Mouse (Mus musculus) hindbrain, embryonic 13.5 days (tissue): Measurements from ENCODE around the gene Tmem258. TPM values are rescaled to one million over a fixed set of nuclear protein-coding genes. Genes with fewer than 3 reads are reported as not detected.

Experiments used
- ATAC-seq: fragments of 200-750 bp; cut with Nextera tagmentation; 2 replicates; pipeline ENCODE4 v1.8.0; 2017; ENCODE audit warnings: moderate TSS enrichment; ENCODE audit not compliant: low FRiP score
- H3K27ac ChIP-seq: fragments of 300-500 bp; sonication (generic); 2 replicates; pipeline ENCODE4 v1.5.1; 2015; ENCODE audit warnings: inconsistent platforms, mild to moderate bottlenecking, moderate library complexity
- H3K27me3 ChIP-seq: fragments of 300-500 bp; sonication (generic); 2 replicates; pipeline ENCODE4 v1.6.1; 2015; ENCODE audit warnings: mild to moderate bottlenecking, inconsistent platforms
- H3K36me3 ChIP-seq: fragments of 300-500 bp; sonication (generic); 2 replicates; pipeline ENCODE4 v1.6.1; 2015; ENCODE audit warnings: mild to moderate bottlenecking, inconsistent platforms
- H3K4me1 ChIP-seq: fragments of 300-500 bp; sonication (generic); replicated peaks from 2 replicates; pipeline ENCODE4 v1.6.1; 2015; ENCODE audit warnings: inconsistent platforms
- H3K4me2 ChIP-seq: fragments of 300-500 bp; sonication (generic); 2 replicates; pipeline ENCODE4 v1.6.1; 2015; ENCODE audit warnings: inconsistent platforms, mild to moderate bottlenecking, moderate library complexity
- H3K4me3 ChIP-seq: fragments of 300-500 bp; sonication (generic); 2 replicates; pipeline ENCODE4 v1.5.1; 2015; ENCODE audit warnings: mild to moderate bottlenecking, inconsistent platforms
- H3K9ac ChIP-seq: fragments of 300-500 bp; sonication (generic); 2 replicates; pipeline ENCODE4 v1.6.1; 2015; ENCODE audit warnings: mild to moderate bottlenecking, inconsistent platforms
- H3K9me3 ChIP-seq: fragments of 300-500 bp; sonication (generic); 2 replicates; pipeline ENCODE4 v1.6.1; 2016; ENCODE audit warnings: inconsistent platforms
- WGBS: fragments of 180-500 bp; shearing (Covaris S2); methylation state at CpG from one replicate; pipeline ENCODE4 v1.1.7; 2015; 5-methylcytosine and 5-hydroxymethylcytosine counted together
- polyA plus RNA-seq: library from polyadenylated mRNA; unstranded; fragments of >200 nt; fragmentation: Nextera tagmentation; extraction: Ambion mirVana; gene quantifications from 2 replicates; pipeline ENCODE4 v1.2.1, GENCODE M21; 2015

Gene Tmem258
- polyA plus RNA-seq, 1 experiment from 2014 or later: 403 TPM

GRCm38 (mm10) chr19:10189022-10189421 lies 14.8 kb upstream of the Tmem258 start:
- no peak overlapping the region for H3K9ac ChIP-seq
- H3K36me3 ChIP-seq: peaks cover 90% of the 10 kb centered on the region
- H3K27me3 ChIP-seq: no peaks in the 10 kb centered on the region
- peaks cover 56% of the 10 kb centered on the region for H3K4me1 ChIP-seq
- ATAC-seq: no peak
- no peak overlapping the region for H3K4me3 ChIP-seq
- H3K9me3 ChIP-seq: no peaks in the 10 kb centered on the region
- 87% methylated on average over 6 of the region's 6 CpGs for WGBS
- H3K27ac ChIP-seq: peak overlapping the region; percentile 20; the same call in 1 of the 2 replicates
- H3K4me2 ChIP-seq: no peak overlapping the region

DNA sequence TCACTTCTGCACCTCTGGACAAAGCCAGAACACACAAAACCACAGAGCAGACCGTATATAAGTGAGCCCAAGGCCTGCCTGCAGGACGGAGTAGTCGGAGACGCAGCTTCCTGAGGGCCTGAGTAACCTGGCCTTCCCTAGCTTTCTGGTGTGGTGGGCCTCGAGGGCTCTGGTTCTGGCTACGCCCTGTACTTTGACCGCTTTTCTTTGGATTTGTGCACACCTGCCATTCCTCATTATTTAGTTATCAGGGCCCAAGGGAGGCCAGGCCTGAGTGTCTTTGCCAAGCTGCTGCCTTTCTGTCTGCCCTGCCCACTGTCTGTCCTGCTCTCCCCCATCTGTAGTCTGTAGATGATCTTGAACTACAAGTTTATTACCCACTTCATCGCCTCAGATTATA lies 13.9 kb upstream of the Tmem258 start:
- WGBS: 94% methylated on average over 8 of the region's 8 CpGs
- ATAC-seq: no peak
- no peak overlapping the region for H3K27ac ChIP-seq

DNA sequence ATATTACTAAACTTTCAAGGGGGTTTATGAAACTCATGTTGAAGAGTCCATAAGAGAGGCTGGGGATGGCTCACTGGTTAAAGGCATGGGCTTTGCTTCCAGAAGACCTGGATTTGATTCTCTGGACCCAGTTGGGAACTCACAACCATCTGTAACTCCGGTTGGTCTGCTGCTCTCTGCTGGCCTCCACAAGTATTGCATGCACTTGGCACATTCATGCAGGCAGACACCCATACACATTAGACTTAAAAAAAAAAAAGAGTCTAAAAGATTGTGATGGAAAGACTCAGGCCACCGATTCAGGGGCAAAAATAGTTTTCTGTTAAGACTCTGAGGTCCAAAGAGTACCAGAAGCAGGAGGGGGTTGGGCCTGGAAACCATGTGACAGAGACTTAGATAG lies 13.0 kb upstream of the Tmem258 start:
- no peaks in the 10 kb centered on the region for H3K27me3 ChIP-seq
- H3K36me3 ChIP-seq: peaks cover 100% of the 10 kb centered on the region
- no peak overlapping the region for H3K9ac ChIP-seq
- no peaks in the 10 kb centered on the region for H3K9me3 ChIP-seq
- no peak overlapping the region for H3K27ac ChIP-seq
- H3K4me3 ChIP-seq: no peak overlapping the region
- 49% methylated on average over 2 of the region's 2 CpGs for WGBS
- H3K4me2 ChIP-seq: no peak overlapping the region
- no peak for ATAC-seq
- peaks cover 38% of the 10 kb centered on the region for H3K4me1 ChIP-seq

More for the DNA sequence above, 13.9 kb upstream of the Tmem258 start:
- no peaks in the 10 kb centered on the region for H3K27me3 ChIP-seq
- no peaks in the 10 kb centered on the region for H3K9me3 ChIP-seq
- no peak overlapping the region for H3K4me3 ChIP-seq
- no peak overlapping the region for H3K9ac ChIP-seq
- H3K4me2 ChIP-seq: no peak overlapping the region
- peaks cover 46% of the 10 kb centered on the region for H3K4me1 ChIP-seq
- peaks cover 99% of the 10 kb centered on the region for H3K36me3 ChIP-seq

- H3K4me3 ChIP-seq: no peak overlapping the region
Measured at GRCm38 (mm10) chr19:10191326-10191725, 12.5 kb upstream of the Tmem258 start.

DNA sequence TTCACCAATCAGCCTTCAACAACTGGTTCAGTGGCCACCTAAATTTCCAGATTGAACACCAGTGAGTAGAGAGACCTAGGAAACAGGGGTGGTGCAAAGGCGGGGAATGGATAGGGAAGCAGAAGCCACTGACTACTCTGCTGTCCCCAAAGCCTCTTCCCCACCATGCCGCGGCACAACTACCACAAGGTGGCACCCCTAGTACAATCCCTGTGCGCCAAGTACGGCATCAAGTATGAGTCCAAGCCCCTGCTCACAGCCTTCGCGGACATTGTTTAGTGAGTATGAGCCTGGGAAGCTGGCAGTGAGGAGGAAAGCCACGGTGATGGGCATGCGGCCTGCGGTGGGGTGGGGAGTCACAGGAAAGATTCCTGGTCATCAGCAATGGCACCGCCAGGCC lies 9.5 kb upstream of the Tmem258 start:
- peaks cover 78% of the 10 kb centered on the region for H3K36me3 ChIP-seq
- no peak overlapping the region for H3K9ac ChIP-seq
- H3K9me3 ChIP-seq: no peaks in the 10 kb centered on the region
- no peak for ATAC-seq
- peaks cover 4% of the 10 kb centered on the region; the same call in 1 of the 2 replicates for H3K4me1 ChIP-seq
- no peak overlapping the region for H3K4me2 ChIP-seq
- H3K27ac ChIP-seq: no peak overlapping the region
- H3K27me3 ChIP-seq: no peaks in the 10 kb centered on the region
- 91% methylated on average over 11 of the region's 11 CpGs for WGBS
- H3K4me3 ChIP-seq: no peak overlapping the region

More at GRCm38 (mm10) chr19:10191326-10191725, 12.5 kb upstream of the Tmem258 start:
- Histone ChIP-seq H3K27ac (no peak overlapping the region), H3K36me3 (peaks cover 100% of the 10 kb centered on the region), H3K9me3 (no peaks in the 10 kb centered on the region), H3K4me1 (peaks cover 33% of the 10 kb centered on the region), H3K27me3 (no peaks in the 10 kb centered on the region), H3K4me2 (no peak overlapping the region), H3K9ac (no peak overlapping the region)
- ATAC-seq: no peak
- WGBS: 80% methylated on average over 7 of the region's 7 CpGs

- Histone ChIP-seq H3K36me3 (peaks cover 78% of the 10 kb centered on the region), H3K9ac (no peak overlapping the region), H3K27me3 (no peaks in the 10 kb centered on the region), H3K4me1 (peaks cover 4% of the 10 kb centered on the region; the same call in 1 of the 2 replicates), H3K4me2 (no peak overlapping the region), H3K9me3 (no peaks in the 10 kb centered on the region), H3K4me3 (no peak overlapping the region), H3K27ac (no peak overlapping the region)
- 80% methylated on average over 5 of the region's 5 CpGs for WGBS
- ATAC-seq: no peak
Measured at GRCm38 (mm10) chr19:10195252-10195651, 8.6 kb upstream of the Tmem258 start.

DNA sequence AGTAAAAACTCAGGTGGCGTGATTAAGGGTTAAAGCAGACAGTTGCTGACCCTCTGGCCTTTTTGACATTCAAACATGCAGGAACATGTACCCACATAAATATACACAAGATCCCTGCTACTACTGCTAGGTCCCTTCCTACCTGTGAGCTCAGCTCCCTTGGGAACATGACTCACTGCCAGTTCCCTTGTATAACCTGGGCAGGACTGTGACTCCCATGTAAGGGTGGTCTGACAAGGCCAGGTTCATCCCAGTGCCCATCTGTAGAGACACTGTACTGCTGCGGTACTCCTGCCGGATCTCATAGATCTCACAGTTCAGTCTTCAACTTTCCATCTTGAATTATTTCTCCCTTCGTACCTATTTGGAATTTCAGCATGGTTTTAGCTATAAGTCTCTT lies 6.7 kb upstream of the Tmem258 start:
- no peak overlapping the region for H3K4me3 ChIP-seq
- no peak overlapping the region for H3K27ac ChIP-seq
- no peak for ATAC-seq
- H3K27me3 ChIP-seq: no peaks in the 10 kb centered on the region
- H3K9ac ChIP-seq: no peak overlapping the region
- 92% methylated on average over 4 of the region's 4 CpGs for WGBS
- no peaks in the 10 kb centered on the region for H3K4me1 ChIP-seq
- peaks cover 66% of the 10 kb centered on the region for H3K36me3 ChIP-seq
- H3K9me3 ChIP-seq: no peaks in the 10 kb centered on the region
- no peak overlapping the region for H3K4me2 ChIP-seq

- 0 out of 2 replicates have a peak overlapping the region, but pooled peaks have one; percentile 12 for H3K27ac ChIP-seq
- H3K9me3 ChIP-seq: no peaks in the 10 kb centered on the region
- ATAC-seq: no peak
- H3K4me2 ChIP-seq: no peak overlapping the region
- WGBS: 79% methylated on average over 2 of the region's 2 CpGs
- H3K4me1 ChIP-seq: peaks cover 8% of the 10 kb centered on the region
- H3K36me3 ChIP-seq: peaks cover 55% of the 10 kb centered on the region
- no peaks in the 10 kb centered on the region for H3K27me3 ChIP-seq
- H3K4me3 ChIP-seq: no peak overlapping the region
- no peak overlapping the region for H3K9ac ChIP-seq
Measured at GRCm38 (mm10) chr19:10198286-10198685, 5.5 kb upstream of the Tmem258 start.

- no peak overlapping the region for H3K4me2 ChIP-seq
- H3K27ac ChIP-seq: no peak overlapping the region
- no peak overlapping the region for H3K4me3 ChIP-seq
- no peaks in the 10 kb centered on the region for H3K9me3 ChIP-seq
- H3K27me3 ChIP-seq: no peaks in the 10 kb centered on the region
- peak; percentile 26; the same call in 1 of the 2 replicates for ATAC-seq
- peaks cover 10% of the 10 kb centered on the region for H3K4me1 ChIP-seq
- H3K9ac ChIP-seq: no peak overlapping the region
- H3K36me3 ChIP-seq: peaks cover 50% of the 10 kb centered on the region
- WGBS: 30% methylated on average over 3 of the region's 3 CpGs
Measured at GRCm38 (mm10) chr19:10198723-10199122, 5.1 kb upstream of the Tmem258 start.

- H3K4me2 ChIP-seq: peak overlapping the region; percentile 78
- ATAC-seq: peak; percentile 1
- H3K9ac ChIP-seq: peak overlapping the region; percentile 88
- peak overlapping the region; percentile 64 for H3K4me3 ChIP-seq
- H3K9me3 ChIP-seq: no peaks in the 10 kb centered on the region
- peaks cover 44% of the 10 kb centered on the region for H3K36me3 ChIP-seq
- 3% methylated on average over 23 of the region's 23 CpGs for WGBS
- H3K4me1 ChIP-seq: peaks cover 21% of the 10 kb centered on the region
- peak overlapping the region; percentile 85 for H3K27ac ChIP-seq
- no peaks in the 10 kb centered on the region for H3K27me3 ChIP-seq
Measured at GRCm38 (mm10) chr19:10203146-10203847, 517 bp upstream of the Tmem258 start.

DNA sequence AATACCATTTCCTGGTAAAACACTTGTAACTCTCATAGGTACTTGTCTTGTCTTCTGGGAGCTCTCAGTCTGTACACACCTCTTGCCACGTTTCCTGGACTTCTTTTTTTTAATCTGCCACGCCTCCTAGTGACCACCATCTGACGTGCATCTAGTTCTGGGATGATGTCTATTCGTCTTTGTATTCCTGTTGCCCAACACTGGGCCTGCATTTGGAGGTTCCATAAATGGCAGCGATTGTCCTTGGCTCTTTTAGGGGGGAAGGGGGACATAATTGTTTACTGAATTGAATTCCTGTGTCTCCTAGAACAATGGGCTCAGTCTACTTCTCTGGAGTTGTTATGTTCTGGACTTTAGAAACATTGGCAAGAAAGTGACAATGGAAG lies 795 bp downstream of the Tmem258 start:
- Histone ChIP-seq H3K9ac (peak overlapping the region; percentile 88), H3K4me1 (peaks cover 21% of the 10 kb centered on the region), H3K4me2 (peak overlapping the region; percentile 78), H3K27ac (peak overlapping the region; percentile 85), H3K4me3 (peak overlapping the region; percentile 64), H3K9me3 (no peaks in the 10 kb centered on the region), H3K36me3 (peaks cover 51% of the 10 kb centered on the region), H3K27me3 (no peaks in the 10 kb centered on the region)
- peak; percentile 23 for ATAC-seq
- WGBS: 3% methylated on average over 5 of the region's 5 CpGs

- peak overlapping the region; percentile 85; the same call in 1 of the 2 replicates for H3K27ac ChIP-seq
- 75% methylated on average over 6 of the region's 6 CpGs for WGBS
- peak overlapping the region; percentile 64 for H3K4me3 ChIP-seq
- peak overlapping the region; percentile 88; the same call in 1 of the 2 replicates for H3K9ac ChIP-seq
- H3K27me3 ChIP-seq: no peaks in the 10 kb centered on the region
- H3K4me2 ChIP-seq: peak overlapping the region; percentile 78
- H3K36me3 ChIP-seq: peaks cover 51% of the 10 kb centered on the region
- no peak for ATAC-seq
- no peaks in the 10 kb centered on the region for H3K9me3 ChIP-seq
- peaks cover 21% of the 10 kb centered on the region for H3K4me1 ChIP-seq
Measured at GRCm38 (mm10) chr19:10205051-10205450, 1.2 kb downstream of the Tmem258 start.

DNA sequence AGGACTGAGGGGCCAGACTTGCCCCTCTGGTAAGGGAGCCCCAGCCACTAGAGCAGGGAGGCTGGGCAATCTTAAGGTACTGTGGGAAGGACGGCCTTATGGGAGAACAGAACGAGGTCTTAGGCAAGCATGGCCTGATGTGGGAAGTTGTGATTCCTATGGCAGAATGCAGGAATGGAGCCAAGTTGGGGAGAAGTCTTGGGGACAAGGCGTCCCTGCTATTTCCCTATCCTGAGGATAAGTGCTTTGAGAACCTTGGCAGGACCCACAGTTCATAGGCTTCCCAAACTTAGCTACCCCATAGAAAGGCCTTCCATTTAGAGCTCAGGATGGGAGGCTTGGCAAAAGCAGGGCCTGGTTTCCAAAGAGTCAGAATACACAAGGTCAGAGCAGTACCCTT lies 5.0 kb downstream of the Tmem258 start:
- Histone ChIP-seq H3K4me1 (peaks cover 12% of the 10 kb centered on the region), H3K9ac (no peak overlapping the region), H3K9me3 (no peaks in the 10 kb centered on the region), H3K4me3 (no peak overlapping the region), H3K4me2 (no peak overlapping the region), H3K27ac (no peak overlapping the region), H3K36me3 (peaks cover 74% of the 10 kb centered on the region), H3K27me3 (no peaks in the 10 kb centered on the region)
- ATAC-seq: no peak
- 89% methylated on average over 3 of the region's 3 CpGs for WGBS
